Mouse (Mus musculus) embryonic facial prominence, embryonic 13.5 days (tissue): ENCODE measurements around the gene Cog3. TPM values are rescaled to one million over a fixed set of nuclear protein-coding genes. Genes with fewer than 3 reads are reported as not detected.

Experiments
- ATAC-seq: fragments of 200-750 bp; cut with Nextera tagmentation; 2 replicates; pipeline ENCODE4 v1.8.0; 2017; ENCODE audit warnings: low read depth; ENCODE audit not compliant: insufficient number of reproducible peaks, insufficient read depth, low FRiP score, low TSS enrichment
- H3K27ac ChIP-seq: fragments of 300-500 bp; sonication (generic); 2 replicates; pipeline ENCODE4 v1.5.1; 2015; ENCODE audit warnings: moderate library complexity, mild to moderate bottlenecking, inconsistent platforms
- H3K27me3 ChIP-seq: fragments of 300-500 bp; sonication (generic); 2 replicates; pipeline ENCODE4 v1.6.1; 2015; ENCODE audit warnings: mild to moderate bottlenecking, inconsistent platforms
- H3K36me3 ChIP-seq: fragments of 300-500 bp; sonication (generic); 2 replicates; pipeline ENCODE4 v1.6.1; 2015; ENCODE audit warnings: mild to moderate bottlenecking, inconsistent platforms
- H3K4me1 ChIP-seq: fragments of 300-500 bp; sonication (generic); 2 replicates; pipeline ENCODE4 v1.6.1; 2015; ENCODE audit warnings: inconsistent platforms
- H3K4me2 ChIP-seq: fragments of 300-500 bp; sonication (generic); 2 replicates; pipeline ENCODE4 v1.6.1; 2015; ENCODE audit warnings: moderate library complexity, mild to moderate bottlenecking, inconsistent platforms
- H3K4me3 ChIP-seq: fragments of 300-500 bp; sonication (generic); 2 replicates; pipeline ENCODE4 v1.5.1; 2015; ENCODE audit warnings: mild to moderate bottlenecking, inconsistent platforms
- H3K9ac ChIP-seq: fragments of 300-500 bp; sonication (generic); 2 replicates; pipeline ENCODE4 v1.6.1; 2015; ENCODE audit warnings: mild to moderate bottlenecking, inconsistent platforms
- H3K9me3 ChIP-seq: fragments of 300-500 bp; sonication (generic); 2 replicates; pipeline ENCODE4 v1.6.1; 2016; ENCODE audit warnings: inconsistent platforms
- WGBS: fragments of 180-500 bp; shearing (Covaris S2); methylation state at CpG from one replicate; pipeline ENCODE4 v1.1.7; 2015; ENCODE audit warnings: mixed read lengths; 5-methylcytosine and 5-hydroxymethylcytosine counted together
- polyA plus RNA-seq: library from polyadenylated mRNA; unstranded; fragments of >200 nt; fragmentation: Nextera tagmentation; extraction: Ambion mirVana; gene quantifications from 2 replicates; pipeline ENCODE4 v1.2.1, GENCODE M21; 2015

Gene Cog3
- polyA plus RNA-seq, 1 experiment from 2014 or later, result 20.2 TPM

- 56% methylated on average over 12 of the region's 12 CpGs for WGBS
- no peaks in the 10 kb centered on the region for H3K4me1 ChIP-seq
- no peak for ATAC-seq
- peaks cover 71% of the 10 kb centered on the region for H3K36me3 ChIP-seq
- H3K9ac ChIP-seq, result no peak overlapping the region
- no peak overlapping the region for H3K4me2 ChIP-seq
- H3K4me3 ChIP-seq, result no peak overlapping the region
- no peaks in the 10 kb centered on the region for H3K9me3 ChIP-seq
- H3K27me3 ChIP-seq, result no peaks in the 10 kb centered on the region
- no peak overlapping the region for H3K27ac ChIP-seq
These were observed 32.2 kb downstream of the Cog3 start for GRCm38 (mm10) chr14:75721977-75722563.

GRCm38 (mm10) chr14:75720121-75720520 is 34.2 kb downstream of the Cog3 start:
- Histone ChIP-seq H3K27ac (no peak overlapping the region), H3K4me3 (no peak overlapping the region), H3K9me3 (no peaks in the 10 kb centered on the region), H3K27me3 (no peaks in the 10 kb centered on the region), H3K9ac (no peak overlapping the region), H3K4me1 (no peaks in the 10 kb centered on the region), H3K4me2 (no peak overlapping the region), H3K36me3 (peaks cover 73% of the 10 kb centered on the region)
- ATAC-seq, result no peak
- WGBS, result 96% methylated on average over 5 of the region's 5 CpGs

DNA sequence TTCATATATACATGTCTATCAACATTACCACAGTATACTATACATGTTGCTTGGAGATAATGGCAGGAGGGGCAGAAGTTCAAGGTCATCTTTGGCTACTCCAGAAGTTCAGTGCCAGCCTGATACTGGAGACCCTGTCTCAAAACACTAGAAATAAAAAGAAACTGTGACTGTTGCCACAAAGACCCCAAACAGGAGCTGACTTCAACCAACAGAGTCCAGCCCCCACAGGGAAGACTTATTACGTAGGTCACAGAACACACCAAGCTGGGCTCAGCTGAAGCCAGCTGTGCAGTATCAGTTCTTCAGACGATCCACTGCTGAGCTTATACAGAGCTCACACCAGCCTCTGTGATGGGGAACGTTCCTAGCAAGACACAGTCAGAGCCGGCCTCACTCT is 37.9 kb downstream of the Cog3 start:
- no peak overlapping the region for H3K27ac ChIP-seq
- no peak for ATAC-seq
- 90% methylated on average over 4 of the region's 4 CpGs for WGBS
- no peaks in the 10 kb centered on the region for H3K4me1 ChIP-seq
- no peaks in the 10 kb centered on the region for H3K27me3 ChIP-seq
- no peak overlapping the region for H3K4me2 ChIP-seq
- no peak overlapping the region for H3K4me3 ChIP-seq
- peaks cover 85% of the 10 kb centered on the region for H3K36me3 ChIP-seq
- no peaks in the 10 kb centered on the region for H3K9me3 ChIP-seq
- no peak overlapping the region for H3K9ac ChIP-seq

DNA sequence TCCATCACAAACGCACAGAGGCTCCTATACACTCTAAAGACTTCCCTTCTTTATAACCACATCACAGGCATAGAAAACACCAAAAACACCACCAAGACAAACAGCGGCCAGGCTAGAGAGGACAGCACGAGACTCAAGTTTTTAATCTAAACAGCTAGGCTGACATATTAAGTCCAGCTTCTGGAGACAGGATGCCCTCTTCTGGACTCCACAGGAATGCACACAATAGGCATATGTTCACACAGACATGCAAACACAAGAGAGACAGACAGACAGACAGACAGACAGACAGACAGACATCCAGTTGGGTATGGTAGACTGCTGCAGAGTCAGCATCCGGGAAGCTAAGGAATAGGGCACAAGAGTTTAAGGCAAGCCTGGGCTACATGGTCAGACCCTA is 40.7 kb downstream of the Cog3 start:
- H3K4me2 ChIP-seq, result no peak overlapping the region
- H3K9ac ChIP-seq, result no peak overlapping the region
- H3K27ac ChIP-seq, result no peak overlapping the region
- no peak overlapping the region for H3K4me3 ChIP-seq
- WGBS, result 85% methylated on average over 4 of the region's 4 CpGs
- no peak for ATAC-seq
- no peaks in the 10 kb centered on the region for H3K27me3 ChIP-seq
- no peaks in the 10 kb centered on the region for H3K9me3 ChIP-seq
- peaks cover 86% of the 10 kb centered on the region for H3K36me3 ChIP-seq
- no peaks in the 10 kb centered on the region for H3K4me1 ChIP-seq

DNA sequence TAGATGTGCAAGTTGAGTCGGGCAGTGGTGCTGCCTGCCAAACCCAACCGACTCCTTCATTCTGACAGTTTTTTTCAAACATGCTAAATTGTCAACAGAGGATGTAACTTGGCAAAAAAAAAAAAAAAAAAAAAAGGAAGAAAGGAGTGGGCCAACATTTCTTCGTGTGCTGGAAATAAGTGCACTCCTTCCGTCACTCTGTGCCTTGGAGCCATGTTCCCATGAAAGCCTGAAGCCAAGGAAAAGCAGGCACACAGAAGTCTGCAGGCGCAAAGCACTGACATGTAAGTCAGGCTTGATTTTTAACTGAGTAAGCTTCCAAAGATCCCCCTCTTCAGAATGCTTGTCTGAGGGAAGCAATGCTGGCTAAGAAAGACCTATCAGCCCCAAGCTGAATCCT is 41.6 kb downstream of the Cog3 start:
- WGBS, result 88% methylated on average over 5 of the region's 5 CpGs
- Histone ChIP-seq H3K9ac (no peak overlapping the region), H3K9me3 (no peaks in the 10 kb centered on the region), H3K36me3 (peaks cover 83% of the 10 kb centered on the region), H3K4me2 (no peak overlapping the region), H3K4me3 (no peak overlapping the region), H3K4me1 (no peaks in the 10 kb centered on the region), H3K27ac (no peak overlapping the region), H3K27me3 (no peaks in the 10 kb centered on the region)
- no peak for ATAC-seq

GRCm38 (mm10) chr14:75711731-75712130 is 42.6 kb downstream of the Cog3 start:
- Histone ChIP-seq H3K36me3 (peaks cover 84% of the 10 kb centered on the region), H3K9ac (no peak overlapping the region), H3K9me3 (no peaks in the 10 kb centered on the region), H3K4me3 (no peak overlapping the region), H3K27ac (no peak overlapping the region), H3K4me1 (no peaks in the 10 kb centered on the region), H3K4me2 (no peak overlapping the region), H3K27me3 (no peaks in the 10 kb centered on the region)
- ATAC-seq, result no peak
- 98% methylated on average over 3 of the region's 3 CpGs for WGBS

- Histone ChIP-seq H3K27ac (no peak overlapping the region), H3K4me3 (no peak overlapping the region), H3K27me3 (no peaks in the 10 kb centered on the region), H3K9ac (no peak overlapping the region), H3K9me3 (no peaks in the 10 kb centered on the region), H3K4me1 (no peaks in the 10 kb centered on the region), H3K36me3 (peaks cover 86% of the 10 kb centered on the region), H3K4me2 (no peak overlapping the region)
- WGBS, result 80% methylated on average over 1 of the region's 1 CpGs
- ATAC-seq, result no peak
These were observed 45.3 kb downstream of the Cog3 start for GRCm38 (mm10) chr14:75708986-75709385.

- 82% methylated on average over 7 of the region's 7 CpGs for WGBS
- ATAC-seq, result no peak
These were observed 46.5 kb downstream of the Cog3 start for GRCm38 (mm10) chr14:75707771-75708170.

GRCm38 (mm10) chr14:75706647-75707046 is 47.7 kb downstream of the Cog3 start:
- no peak overlapping the region for H3K27ac ChIP-seq
- no peak for ATAC-seq
- no peaks in the 10 kb centered on the region for H3K4me1 ChIP-seq
- H3K27me3 ChIP-seq, result no peaks in the 10 kb centered on the region
- H3K4me3 ChIP-seq, result no peak overlapping the region
- H3K9me3 ChIP-seq, result no peaks in the 10 kb centered on the region
- WGBS, result 93% methylated on average over 4 of the region's 4 CpGs
- no peak overlapping the region for H3K4me2 ChIP-seq
- H3K36me3 ChIP-seq, result peaks cover 78% of the 10 kb centered on the region
- no peak overlapping the region for H3K9ac ChIP-seq

More at GRCm38 (mm10) chr14:75707771-75708170, 46.5 kb downstream of the Cog3 start:
- peaks cover 86% of the 10 kb centered on the region for H3K36me3 ChIP-seq
- no peaks in the 10 kb centered on the region for H3K9me3 ChIP-seq
- no peaks in the 10 kb centered on the region for H3K4me1 ChIP-seq
- H3K27me3 ChIP-seq, result no peaks in the 10 kb centered on the region
- H3K27ac ChIP-seq, result no peak overlapping the region
- no peak overlapping the region for H3K4me2 ChIP-seq
- H3K9ac ChIP-seq, result no peak overlapping the region
- H3K4me3 ChIP-seq, result no peak overlapping the region

GRCm38 (mm10) chr14:75697928-75698327 is 56.4 kb downstream of the Cog3 start:
- Histone ChIP-seq H3K4me2 (no peak overlapping the region), H3K4me3 (no peak overlapping the region), H3K9me3 (no peaks in the 10 kb centered on the region), H3K4me1 (no peaks in the 10 kb centered on the region), H3K36me3 (peaks cover 12% of the 10 kb centered on the region), H3K9ac (no peak overlapping the region), H3K27ac (no peak overlapping the region), H3K27me3 (no peaks in the 10 kb centered on the region)
- 78% methylated on average over 1 of the region's 1 CpGs for WGBS
- no peak for ATAC-seq

DNA sequence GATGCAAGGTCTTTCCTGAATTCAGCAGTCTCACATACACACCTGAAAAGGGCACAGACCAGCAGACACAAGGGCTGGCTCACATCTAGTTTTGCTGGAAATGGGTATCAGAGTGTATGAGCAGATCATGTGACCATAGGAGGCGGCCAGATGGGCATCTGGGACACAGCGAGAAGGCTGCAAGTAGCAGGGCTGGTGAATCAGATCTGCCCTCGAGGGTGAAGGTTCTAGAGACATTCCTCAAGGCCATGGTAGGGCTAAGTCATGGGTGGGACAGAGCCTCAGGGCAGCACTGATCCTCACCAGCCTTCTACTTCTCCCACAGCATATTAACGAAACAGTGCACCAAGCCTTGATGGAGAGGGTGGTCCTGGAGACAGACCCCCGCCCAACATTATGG is 58.2 kb downstream of the Cog3 start:
- Histone ChIP-seq H3K9ac (no peak overlapping the region), H3K36me3 (peaks cover 2% of the 10 kb centered on the region), H3K4me1 (no peaks in the 10 kb centered on the region), H3K27ac (no peak overlapping the region), H3K4me3 (no peak overlapping the region), H3K27me3 (no peaks in the 10 kb centered on the region), H3K4me2 (no peak overlapping the region), H3K9me3 (no peaks in the 10 kb centered on the region)
- ATAC-seq, result no peak
- 81% methylated on average over 5 of the region's 5 CpGs for whole genome bisulfite sequencing

DNA sequence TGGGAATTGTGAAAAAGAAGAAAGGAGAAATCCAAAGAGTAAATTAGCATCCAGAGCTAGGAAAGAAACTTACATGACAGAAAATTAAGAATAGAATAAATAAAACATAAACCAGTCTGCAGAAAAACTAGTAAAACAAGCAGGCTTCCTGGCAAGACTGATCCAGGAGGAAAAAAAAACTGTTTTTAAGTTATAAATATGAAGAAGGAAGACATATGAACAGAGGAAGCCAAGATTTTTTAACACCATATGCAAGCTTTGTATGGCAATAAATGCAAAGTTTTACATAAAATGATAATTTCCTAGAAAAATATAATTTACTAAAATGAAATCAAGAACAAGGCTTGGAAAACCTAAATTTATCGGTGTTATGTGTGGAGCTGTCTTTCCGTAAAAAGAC is 63.9 kb downstream of the Cog3 start:
- no peak overlapping the region for H3K4me3 ChIP-seq
- H3K4me1 ChIP-seq, result no peaks in the 10 kb centered on the region
- ATAC-seq, result no peak
- H3K9me3 ChIP-seq, result no peaks in the 10 kb centered on the region
- no peak overlapping the region for H3K9ac ChIP-seq
- 93% methylated on average over 2 of the region's 2 CpGs for whole genome bisulfite sequencing
- H3K36me3 ChIP-seq, result no peaks in the 10 kb centered on the region
- H3K4me2 ChIP-seq, result no peak overlapping the region
- no peak overlapping the region for H3K27ac ChIP-seq
- no peaks in the 10 kb centered on the region for H3K27me3 ChIP-seq

- Histone ChIP-seq H3K4me3 (no peak overlapping the region), H3K27me3 (no peaks in the 10 kb centered on the region), H3K4me2 (no peak overlapping the region), H3K36me3 (no peaks in the 10 kb centered on the region), H3K27ac (no peak overlapping the region), H3K9me3 (no peaks in the 10 kb centered on the region), H3K4me1 (no peaks in the 10 kb centered on the region), H3K9ac (no peak overlapping the region)
- WGBS, result 54% methylated on average over 6 of the region's 6 CpGs
- ATAC-seq, result no peak
These were observed 78.0 kb downstream of the Cog3 start for GRCm38 (mm10) chr14:75676316-75676715.
